Mouse (Mus musculus): ENCODE data around the gene Uri1.

Gene Uri1

GRCm38 (mm10) chr7:38013946-38014345 lies 9.4 kb downstream of the Uri1 start:
- DNase-seq, result no peak

GRCm38 (mm10) chr7:38012811-38013210 lies 10.5 kb downstream of the Uri1 start:
- no peak for DNase-seq

GRCm38 (mm10) chr7:38008359-38008758 lies 15.0 kb downstream of the Uri1 start:
- no peak for DNase-seq

- DNase-seq, result no peak
Observed at GRCm38 (mm10) chr7:38002451-38002850, 20.9 kb downstream of the Uri1 start.

GRCm38 (mm10) chr7:37999691-38000090 lies 23.7 kb downstream of the Uri1 start:
- no peak for DNase-seq

- no peak for DNase-seq
Observed at GRCm38 (mm10) chr7:37992861-37993260, 30.5 kb downstream of the Uri1 start.

- DNase-seq, result no peak
Observed at GRCm38 (mm10) chr7:37984866-37985265, 38.5 kb downstream of the Uri1 start.

GRCm38 (mm10) chr7:37983471-37983870 lies 39.9 kb downstream of the Uri1 start:
- no peak for DNase-seq

- no peak for DNase-seq
Observed at GRCm38 (mm10) chr7:37979729-37980128, 43.6 kb downstream of the Uri1 start.

- no peak for DNase-seq
Observed at GRCm38 (mm10) chr7:37978412-37978811, 44.9 kb downstream of the Uri1 start.

GRCm38 (mm10) chr7:37977676-37978075 lies 45.7 kb downstream of the Uri1 start:
- DNase-seq, result no peak

GRCm38 (mm10) chr7:37972999-37973555 lies 50.3 kb downstream of the Uri1 start:
- DNase-seq, result no peak

- DNase-seq, result peak; percentile 32
Observed at GRCm38 (mm10) chr7:37972571-37972970, 50.8 kb downstream of the Uri1 start.

GRCm38 (mm10) chr7:37962326-37962725 lies 61.0 kb downstream of the Uri1 start:
- DNase-seq, result peak; percentile 46

- DNase-seq, result peak; percentile 17
Observed at GRCm38 (mm10) chr7:37961247-37961646, 62.1 kb downstream of the Uri1 start.

GRCm38 (mm10) chr7:37951841-37952240 lies 71.5 kb downstream of the Uri1 start:
- DNase-seq, result no peak

- DNase-seq, result no peak
Observed at GRCm38 (mm10) chr7:37936459-37936858, 86.9 kb downstream of the Uri1 start.

GRCm38 (mm10) chr7:37935786-37936185 lies 87.6 kb downstream of the Uri1 start:
- peak; percentile 32 for DNase-seq

- DNase-seq, result peak; percentile 54
Observed at GRCm38 (mm10) chr7:37934770-37935182, 88.6 kb downstream of the Uri1 start.

GRCm38 (mm10) chr7:37933754-37934308 lies 89.5 kb downstream of the Uri1 start:
- no peak for DNase-seq

GRCm38 (mm10) chr7:37931631-37932030 lies 91.7 kb downstream of the Uri1 start:
- no peak for DNase-seq

- no peak for DNase-seq
Observed at GRCm38 (mm10) chr7:37929738-37930137, 93.6 kb downstream of the Uri1 start.

GRCm38 (mm10) chr7:37922999-37923398 lies 100.4 kb downstream of the Uri1 start:
- DNase-seq, result no peak

GRCm38 (mm10) chr7:37921681-37922430 lies 101.5 kb downstream of the Uri1 start:
- DNase-seq, result no peak
